Mouse (Mus musculus) induced T-regulatory cell, adult 2 months (primary cell): Measurements from ENCODE around the gene Plce1.

Experiments
- DNase-seq: peaks from one replicate; pipeline ENCODE4 v3.0.0-alpha.2; 2012; ENCODE audit warnings: low read depth

The Plce1 gene

DNA sequence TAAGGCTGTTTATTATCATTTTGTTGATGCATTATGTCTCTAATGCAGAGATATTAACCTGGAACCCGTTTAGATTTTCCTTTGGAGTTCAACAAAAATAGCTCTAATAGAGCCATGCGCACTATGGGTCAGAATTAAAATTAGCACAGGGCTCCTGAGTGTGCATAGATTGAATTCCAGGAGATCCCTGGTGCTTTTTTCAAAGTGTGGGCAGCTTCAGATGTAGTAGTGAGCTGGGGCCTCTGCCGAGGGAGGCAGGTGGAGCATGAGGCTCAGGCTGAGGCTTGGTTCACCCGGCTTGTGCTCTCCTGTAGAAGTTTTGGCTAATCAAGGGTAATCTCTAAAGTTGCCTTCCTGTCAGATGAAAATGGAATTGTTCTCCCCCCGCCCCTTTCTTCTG is 17.3 kb downstream of the Plce1 start:
- no peak for DNase-seq

DNA sequence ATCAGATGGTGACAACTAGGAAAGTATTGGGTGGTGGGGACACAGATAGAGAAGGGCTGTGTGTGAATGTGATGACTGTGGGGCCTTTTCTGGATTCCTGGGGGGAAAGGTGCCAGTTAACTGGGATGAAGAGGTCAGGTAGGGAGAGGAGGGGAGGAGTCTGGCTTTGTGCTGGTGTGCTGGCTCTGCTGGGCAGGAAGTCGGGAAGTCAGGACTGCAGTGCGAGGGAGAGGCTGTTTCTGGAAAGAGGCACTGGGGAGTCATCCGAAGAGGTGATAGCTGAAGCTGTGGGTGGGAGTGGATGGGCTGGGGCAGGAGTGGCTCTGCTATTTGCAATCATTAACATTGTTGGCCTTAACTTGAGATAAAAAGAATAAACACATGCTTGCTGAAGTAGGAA is 23.7 kb downstream of the Plce1 start:
- no peak for DNase-seq

DNA sequence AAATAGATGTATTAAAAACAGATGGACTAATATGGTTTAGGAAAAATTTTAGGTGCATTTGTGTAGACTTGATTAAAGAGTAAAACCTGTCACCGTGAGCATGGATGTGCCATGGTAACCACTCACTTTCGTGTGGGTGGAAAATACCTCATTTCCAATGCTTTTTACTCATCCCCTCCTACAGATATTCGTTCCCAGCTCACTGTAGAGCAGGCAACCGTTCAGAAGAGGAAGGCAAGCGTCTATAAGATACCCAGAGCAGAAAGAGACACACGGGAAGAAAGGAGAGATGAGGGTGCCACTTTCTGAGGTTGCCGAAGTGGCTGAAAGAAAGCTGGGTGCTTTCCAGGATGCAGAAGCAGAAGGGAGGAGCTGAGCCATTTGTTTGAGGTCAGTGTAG is 25.2 kb downstream of the Plce1 start:
- DNase-seq: no peak

DNA sequence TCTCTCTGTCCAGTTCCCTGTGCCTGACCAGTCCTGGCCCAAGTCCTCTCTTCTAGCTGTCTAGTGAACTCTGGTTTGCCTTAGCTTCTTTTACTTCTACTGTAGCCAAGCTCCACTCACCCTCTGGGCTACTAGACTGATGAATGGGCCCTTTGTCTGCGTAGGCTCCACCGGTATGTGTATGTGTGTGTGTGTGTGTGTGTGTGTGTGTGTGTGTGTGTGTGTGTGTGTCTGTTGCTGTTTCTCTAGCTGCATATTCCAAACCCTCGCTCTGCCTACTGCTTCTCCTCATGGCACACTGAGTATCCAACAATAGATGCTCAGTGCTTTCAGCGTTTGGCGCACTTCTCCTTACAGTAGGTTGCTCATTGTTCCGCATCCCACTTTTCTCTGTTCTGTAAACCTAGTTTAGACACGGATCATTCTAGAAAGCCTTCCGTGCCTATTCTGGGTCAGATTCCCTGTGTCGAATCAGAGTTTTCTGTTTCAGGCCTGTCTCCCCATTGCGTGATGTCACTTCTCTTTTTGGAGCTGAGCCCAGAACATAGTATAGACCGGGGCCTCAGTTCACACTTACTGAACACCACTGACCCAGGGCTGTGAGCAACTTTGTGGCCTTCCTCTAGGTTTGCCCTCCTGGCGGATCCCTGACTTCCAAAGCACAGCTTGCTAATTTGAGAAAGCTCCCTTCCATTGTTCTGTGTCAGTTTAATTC is 26.5 kb downstream of the Plce1 start:
- DNase-seq: no peak

DNA sequence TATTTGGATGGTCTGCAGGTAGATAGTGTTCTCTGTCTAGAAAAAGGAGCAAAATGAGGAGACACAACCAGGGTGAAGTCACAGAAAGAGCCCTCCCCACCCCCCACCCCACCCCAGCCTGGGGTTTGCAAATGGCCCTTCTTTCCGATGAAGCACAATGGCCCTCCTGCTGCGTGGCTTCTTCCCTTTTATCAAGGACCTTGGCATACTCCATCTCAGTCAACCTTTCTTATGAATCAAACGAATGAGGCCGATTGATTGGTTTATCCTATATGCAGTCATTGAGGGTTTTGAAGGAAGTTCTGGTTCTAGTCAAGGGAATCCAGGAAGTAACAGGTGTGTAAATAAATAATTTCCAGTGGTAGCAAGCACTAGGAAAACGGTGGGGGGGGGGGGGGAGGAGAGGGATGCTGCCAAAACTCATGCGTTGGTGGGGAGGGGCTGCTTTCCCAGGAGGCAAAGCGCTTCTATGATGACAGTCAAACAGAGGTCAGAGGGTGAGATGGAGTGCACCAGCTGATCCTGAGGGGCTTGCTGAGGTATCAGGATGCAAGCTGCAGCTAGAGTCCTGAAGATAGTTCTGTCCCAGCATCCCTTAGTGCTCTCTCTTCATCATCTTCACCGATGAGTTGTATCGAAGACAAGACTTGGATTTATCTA is 27.2 kb downstream of the Plce1 start:
- DNase-seq: no peak

DNA sequence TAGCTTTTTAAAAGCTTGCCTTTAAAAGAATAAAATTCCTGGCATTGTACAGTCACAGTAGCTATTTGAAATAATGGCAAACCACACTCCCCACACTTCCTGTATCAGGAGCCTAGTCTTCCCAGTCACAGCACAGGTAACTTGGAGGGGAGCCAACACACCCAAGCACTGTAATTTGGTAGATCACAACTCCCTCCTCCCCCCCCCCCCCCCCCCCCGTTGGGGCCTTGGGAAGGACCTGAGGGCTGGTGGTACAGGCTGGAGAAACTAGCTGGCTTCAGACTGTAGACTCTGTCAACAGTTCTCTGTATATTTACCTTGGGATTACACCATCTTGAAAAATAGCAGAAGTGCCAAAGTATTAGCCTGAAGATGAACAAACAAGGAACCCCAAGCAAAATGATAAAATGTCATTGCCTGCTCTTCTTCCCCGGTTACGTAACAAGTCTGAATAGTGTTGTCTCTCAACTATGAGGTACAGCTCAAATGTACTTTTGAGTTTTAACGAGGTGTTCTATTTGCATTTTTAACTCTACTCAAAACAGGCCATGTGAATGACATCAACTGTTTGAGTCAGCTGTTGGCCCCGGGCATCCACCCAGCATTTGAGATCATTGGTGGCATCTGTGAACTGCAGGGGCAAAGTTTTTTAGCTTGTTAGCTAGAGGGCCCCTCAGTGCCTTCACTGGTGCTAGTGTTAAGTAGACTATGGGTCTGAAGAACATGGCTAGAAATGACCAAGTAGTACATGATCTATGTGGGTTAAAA is 33.7 kb downstream of the Plce1 start:
- DNase-seq: no peak

DNA sequence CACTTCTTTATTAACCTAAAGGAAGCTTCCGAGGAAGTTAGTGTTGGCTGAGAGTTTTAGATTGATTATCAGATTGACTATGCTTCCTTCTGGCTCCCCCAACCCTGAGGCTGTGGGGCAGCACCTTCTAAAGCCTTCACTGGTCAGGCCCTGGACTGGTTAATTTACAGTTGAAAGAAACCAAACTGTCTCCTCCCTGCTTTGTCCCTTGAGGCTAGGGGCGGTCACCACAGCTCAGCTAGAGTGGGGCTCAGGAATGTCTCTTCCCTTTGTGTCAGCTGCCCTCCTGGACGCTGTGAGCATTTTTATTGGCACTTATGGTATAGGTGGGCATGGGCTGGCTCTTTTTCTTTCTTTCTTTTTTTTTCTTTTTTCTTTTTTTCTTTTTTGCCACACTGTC is 45.9 kb downstream of the Plce1 start:
- no peak for DNase-seq

DNA sequence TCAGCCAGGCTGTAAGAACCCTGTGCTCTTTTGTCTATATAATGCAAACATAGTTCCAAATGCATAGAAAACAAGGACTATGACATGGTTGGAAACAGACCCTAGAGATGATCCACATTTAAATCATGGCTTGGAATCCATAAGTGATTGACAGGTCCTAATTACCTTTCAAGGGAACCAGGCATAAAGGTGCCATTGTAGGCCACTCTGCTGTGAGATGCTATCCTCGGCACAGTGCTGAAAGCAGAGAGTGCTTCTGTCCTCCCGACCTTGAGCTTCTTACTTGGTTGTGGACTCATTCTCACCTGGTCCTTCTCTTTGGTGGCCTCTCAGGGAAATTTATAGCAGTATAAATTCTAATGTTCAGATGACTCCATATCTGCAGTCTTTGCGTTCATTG is 46.6 kb downstream of the Plce1 start:
- no peak for DNase-seq

DNA sequence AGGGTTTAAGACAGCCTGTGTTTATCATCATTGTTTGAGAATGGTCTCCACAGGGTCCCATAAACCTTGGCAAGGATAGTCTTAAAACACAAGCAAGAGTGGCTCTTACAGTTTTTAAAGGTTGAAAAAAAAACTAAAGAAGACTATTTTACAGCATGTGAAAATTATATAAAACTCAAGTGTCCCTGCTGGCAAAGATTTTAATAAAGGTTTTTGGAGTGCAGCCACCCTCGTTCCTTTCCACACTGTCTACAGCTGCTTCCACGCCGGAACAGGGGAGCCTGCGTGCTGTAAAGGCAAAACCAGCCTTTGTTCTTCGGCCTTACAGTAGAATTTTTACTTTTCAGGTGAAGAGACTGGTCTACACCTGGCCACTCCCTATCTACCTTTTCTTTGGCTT is 52.3 kb downstream of the Plce1 start:
- no peak for DNase-seq

DNA sequence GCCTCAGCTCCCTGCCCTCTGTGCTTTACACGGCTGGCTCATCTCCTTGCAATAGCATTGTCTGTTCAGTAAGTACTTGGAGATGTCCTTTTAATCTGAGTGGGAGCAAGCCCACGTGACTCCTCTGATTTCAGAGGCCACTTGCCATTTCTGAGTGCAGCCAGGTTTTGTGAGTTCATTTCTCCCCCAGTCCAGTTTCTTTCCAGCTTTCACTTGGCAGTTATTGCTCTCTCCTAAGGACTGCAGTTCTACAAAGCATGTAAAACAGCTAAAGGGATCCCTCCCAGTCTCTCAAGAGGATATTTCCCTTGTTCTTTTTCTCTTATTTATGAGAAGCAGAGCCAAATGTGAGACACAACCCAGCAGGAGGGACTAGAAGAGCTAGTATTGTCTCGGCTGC is 58.4 kb downstream of the Plce1 start:
- no peak for DNase-seq

DNA sequence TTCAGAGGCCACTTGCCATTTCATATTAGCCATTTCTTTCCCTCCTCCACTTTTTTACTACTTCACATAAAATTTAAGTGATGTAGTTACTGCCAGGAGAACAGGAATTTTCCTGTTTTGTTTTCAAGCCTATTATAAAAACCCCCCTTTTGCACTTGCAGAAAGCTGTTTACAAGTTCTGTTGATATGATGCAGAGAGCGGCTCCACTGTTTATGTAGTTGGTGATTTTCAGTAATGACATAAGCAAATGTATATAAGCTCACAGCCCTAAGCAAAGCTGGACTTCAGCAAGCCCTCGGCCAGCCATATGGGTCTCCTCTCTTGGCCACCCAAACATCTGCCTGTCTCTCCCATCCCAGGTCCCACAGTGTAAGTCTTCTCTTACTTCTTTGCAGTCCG is 59.6 kb downstream of the Plce1 start:
- DNase-seq: no peak

DNA sequence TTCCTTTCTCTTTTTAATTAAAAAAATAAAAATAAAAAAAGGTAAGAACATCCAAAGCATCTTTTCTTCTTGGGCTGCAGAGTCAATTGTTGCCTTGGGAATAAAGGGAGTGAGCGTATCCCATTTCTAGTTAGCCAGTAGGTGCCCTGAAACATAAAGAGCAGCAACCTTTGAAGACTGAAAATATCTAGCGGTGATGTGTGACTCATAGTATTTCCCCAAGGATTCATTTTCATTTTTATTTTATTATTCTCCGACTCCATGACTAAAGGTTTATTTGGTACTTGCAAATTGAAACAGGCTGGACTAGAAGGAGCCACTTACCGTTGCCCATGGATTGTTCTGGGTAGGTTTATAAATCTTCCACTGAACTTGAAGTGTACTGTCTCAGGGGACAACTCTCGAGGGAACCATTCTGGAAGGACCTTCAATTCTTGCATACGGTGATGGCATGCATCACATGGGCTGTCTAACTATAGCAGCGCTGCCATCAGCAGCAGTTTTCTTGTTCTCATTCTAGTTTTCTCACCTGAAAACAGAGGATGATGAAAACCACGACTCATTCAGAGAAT is 68.7 kb downstream of the Plce1 start:
- DNase-seq: no peak

DNA sequence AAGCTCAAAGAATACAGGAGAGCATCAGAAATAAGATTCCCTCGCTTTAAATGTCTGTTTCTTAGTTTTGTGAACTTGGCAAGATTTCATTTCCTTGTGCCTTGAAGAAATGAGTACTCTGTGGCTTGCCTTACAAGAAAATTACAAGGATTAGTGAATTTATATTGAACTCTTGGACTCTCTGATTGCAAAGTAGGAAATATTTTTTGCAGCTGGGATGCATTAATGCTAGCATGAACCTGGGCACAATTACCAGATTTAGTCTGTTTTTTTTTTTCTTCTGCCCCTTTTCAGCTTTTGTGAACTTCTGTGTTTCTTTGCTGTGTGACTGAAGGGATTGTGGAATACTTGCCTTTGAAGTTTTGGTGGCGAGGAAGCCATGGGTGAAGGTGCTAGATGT is 72.6 kb downstream of the Plce1 start:
- DNase-seq: no peak

DNA sequence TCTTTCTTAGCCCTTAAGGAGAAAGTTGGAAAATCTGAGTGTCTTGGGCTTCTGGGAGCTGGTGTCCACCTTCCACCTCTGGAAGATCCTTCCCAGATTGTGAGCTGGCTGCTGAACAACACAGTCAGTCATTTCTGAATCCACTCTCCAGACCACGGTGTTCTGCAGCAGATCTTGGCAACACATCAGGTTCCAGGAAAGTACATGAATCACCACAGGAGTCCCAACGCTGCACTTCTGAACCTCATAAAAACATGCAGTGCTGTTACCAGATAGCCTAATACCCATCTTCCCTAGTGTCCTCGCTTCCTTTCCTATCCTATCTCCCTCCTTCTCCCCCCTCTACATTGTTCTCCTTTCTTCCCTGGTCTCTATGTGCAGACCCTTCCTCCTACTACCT is 74.5 kb downstream of the Plce1 start:
- DNase-seq: no peak

DNA sequence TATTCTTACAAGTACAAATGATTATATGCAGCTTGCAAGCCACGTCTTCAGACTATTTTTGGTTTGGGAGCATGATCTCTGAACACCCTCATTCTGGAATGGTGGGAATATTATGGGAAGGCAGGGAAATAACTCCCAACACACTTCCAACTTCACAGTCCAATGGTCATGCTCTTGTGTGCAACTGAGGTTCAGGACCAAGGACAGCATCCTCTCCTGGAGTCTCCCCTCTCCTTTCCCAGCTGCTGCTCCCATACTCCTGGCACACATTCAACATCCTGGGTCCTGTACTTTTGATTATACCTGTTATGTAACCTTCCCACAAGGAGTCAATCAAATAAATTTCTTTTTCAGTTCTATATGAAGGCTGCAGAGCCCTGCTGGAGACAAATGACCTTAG is 77.9 kb downstream of the Plce1 start:
- DNase-seq: peak; percentile 5

DNA sequence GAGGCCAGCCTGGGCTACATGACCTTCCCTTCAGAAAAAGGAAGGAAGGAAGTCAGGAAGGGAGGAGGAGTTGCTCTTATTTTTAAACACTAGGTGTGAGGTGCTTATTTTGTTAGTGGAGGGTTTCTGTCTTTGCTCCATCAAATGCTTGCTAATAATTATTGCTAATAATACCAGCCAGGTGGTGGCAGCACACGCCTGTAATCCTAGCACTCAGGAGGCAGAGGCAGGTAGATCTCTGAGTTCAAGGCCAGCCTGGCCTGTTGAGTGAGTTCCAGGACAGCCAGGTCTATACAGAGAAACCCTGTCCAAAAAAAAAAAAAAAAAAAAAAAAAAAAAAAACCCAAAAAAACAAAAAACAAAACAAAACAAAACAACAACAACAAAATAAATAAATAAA is 81.0 kb downstream of the Plce1 start:
- peak; percentile 5 for DNase-seq

DNA sequence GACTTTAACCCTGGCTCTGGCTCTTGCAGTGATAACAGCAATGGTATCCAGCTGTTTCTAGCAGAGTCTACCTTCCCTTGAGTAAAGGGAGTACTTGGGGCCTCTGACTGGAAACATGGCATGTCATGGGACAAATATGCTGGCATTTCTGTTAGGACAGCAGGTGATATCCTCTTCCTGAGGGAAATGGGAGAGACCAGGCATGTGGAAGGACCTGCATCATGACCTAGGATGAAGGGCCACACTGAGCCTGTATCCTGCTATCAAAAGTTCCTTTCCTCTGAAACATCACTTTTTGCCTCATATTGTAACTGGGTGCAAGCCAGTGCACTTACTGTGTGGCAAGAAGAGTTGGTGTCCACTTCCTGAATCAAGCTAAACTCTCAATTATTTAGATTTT is 85.2 kb downstream of the Plce1 start:
- DNase-seq: no peak

DNA sequence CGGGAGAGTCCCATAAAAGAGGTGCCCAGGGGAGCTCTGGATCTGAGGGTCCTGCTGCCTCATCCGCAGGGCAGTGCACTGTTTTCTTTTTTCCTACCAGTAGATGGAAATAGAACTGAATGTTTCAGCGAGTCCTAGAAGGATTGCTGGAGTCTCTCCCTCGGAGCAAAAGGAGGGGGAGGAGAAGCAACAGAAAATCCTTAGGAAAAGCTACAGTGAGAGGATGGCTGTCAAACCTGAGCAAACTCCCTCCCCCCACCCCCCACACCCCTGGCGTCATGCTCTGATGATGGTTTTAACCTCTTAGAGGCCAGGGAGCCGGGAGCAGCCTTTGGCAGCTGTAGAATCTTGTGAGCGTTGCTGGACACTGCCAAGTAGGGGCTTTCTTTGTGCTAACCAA is 85.8 kb downstream of the Plce1 start:
- no peak for DNase-seq

DNA sequence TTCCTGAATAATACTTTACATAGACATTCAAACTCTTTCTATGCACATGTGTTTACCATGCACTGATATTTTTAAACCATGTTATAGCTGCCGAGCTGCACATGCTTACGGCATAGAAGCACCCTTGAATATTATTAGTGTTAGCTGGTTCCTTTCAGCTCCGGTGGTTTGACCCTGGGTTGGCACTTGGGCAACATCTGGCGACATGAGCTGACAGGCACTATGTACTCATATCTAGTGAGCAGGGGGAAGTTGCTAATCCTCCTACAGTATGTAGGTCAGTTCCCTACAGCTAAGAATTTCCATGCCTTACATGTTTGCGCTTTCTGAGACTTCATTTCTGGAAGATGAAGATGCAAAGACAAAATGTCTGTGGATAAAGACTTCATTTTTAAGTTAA is 86.4 kb downstream of the Plce1 start:
- DNase-seq: no peak

DNA sequence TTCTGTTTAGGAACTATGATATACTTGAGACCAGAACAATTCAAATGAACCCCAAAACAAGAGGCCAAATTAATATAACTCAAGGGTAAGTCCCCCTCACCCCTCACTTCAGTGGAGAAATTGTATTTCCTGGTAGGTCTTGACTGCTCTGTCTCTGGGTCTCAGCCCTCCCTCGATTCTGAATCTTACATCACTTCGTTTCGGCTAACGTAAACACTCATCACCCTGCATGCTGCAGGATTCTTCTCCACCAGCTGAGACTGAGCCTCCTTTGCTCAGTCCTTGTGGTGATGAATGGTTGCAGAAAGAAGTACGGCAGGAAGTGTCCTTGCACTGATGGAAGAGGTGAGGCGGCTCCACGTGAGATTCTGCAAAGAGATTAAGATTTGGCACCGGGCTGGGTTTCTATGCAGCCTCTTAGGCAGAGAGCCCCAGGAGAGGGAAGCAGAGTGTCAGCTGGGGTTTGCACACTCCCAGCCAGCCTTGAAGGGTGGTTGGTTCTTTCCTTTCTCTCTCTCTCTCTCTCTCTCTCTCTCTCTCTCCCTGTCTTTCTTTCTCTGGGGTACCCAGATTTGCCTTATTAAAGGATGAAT is 97.7 kb downstream of the Plce1 start:
- DNase-seq: no peak

DNA sequence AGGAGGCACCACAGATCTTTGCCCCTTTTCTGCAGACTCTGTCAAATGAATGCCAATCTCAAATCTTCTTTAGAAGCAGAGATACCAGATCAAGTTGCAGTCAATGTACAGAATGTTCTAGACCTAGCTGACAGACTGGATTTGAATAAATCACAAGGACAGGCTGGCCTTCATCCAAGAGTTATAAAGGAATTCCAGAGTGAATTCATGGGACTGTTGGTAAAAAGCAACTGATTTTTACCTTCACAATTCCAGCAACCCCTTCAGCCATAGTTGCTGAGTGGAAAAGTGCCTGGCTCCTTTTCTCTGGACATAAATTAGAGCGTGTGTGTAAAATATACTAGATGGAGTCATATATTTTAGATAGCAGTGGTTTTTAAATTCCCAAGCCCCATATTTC is 102.0 kb downstream of the Plce1 start:
- no peak for DNase-seq

DNA sequence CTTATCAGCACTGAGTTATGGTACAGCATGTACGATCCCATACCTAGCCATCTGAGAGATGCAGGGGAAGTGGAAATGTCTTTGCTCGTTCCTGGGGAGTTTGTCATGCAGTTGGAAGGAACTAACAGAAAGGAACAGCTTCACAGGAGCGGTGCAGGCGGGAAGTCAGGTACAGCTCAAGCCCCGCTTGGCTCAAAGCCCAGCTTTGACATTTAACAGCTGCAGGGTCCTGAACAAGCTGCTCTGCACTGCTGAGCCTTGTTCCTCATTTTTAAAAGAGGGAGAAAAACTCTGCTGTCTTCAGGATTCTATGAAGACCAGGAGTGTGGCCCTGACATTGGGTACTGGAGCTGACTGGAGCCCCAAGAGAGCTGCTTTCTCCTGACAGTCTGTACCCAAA is 106.7 kb downstream of the Plce1 start:
- no peak for DNase-seq

DNA sequence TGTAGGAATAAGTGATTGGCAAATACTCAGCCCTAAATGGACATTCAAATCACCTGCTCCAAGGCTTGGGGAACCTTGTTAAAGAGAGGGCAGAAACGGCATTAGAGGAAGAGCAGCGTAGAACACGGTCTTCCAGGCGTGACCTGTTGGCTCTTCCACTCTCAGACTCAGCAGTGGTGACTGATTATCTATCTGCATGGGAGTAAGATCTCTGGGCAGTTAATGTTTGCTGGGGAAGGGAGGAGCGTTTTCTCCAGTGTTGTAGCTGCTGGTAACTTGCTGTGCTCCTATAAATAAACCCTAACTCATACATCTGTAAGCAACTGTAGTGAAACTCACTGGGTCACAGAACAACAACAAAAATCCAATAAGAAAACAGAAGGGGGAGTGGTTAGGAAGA is 108.6 kb downstream of the Plce1 start:
- DNase-seq: no peak
